Mouse (Mus musculus): ENCODE results near the gene Colq. TPM values are rescaled to one million over a fixed set of nuclear protein-coding genes. Genes with fewer than 3 reads are reported as not detected.

Colq gene
- polyA plus RNA-seq (2012): not detected in 2 replicates

DNA sequence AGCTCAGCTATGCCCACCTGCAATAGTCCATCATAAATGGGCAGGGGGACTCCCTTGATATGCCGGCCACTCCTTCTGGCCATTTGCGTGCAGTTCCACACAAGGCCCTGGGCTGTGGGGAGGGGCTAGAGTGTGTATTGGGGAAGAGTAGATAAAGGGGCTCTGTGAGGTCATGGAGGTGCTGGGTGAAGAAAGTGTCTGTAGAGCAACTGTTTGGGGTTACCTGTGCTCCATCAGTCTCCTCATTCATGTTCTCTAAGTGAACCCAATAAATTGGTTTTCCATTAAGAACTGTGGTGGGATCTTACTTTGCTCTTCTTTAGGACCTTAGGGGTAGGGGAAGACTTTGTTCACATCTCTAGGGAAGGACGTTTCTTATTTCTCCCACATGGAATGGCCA, at the start of gene Colq:
Gene Colq, minus strand, starts transcription at position 101 of the 400 bp plus-strand sequence.
- TF ChIP-seq GATA1 (IDR thresholded peaks at IDR 0.05; ENCODE audit: low read length) (no peak), TAL1 (IDR thresholded peaks at IDR 0.05; ENCODE audit: low read length) (no peak)

DNA sequence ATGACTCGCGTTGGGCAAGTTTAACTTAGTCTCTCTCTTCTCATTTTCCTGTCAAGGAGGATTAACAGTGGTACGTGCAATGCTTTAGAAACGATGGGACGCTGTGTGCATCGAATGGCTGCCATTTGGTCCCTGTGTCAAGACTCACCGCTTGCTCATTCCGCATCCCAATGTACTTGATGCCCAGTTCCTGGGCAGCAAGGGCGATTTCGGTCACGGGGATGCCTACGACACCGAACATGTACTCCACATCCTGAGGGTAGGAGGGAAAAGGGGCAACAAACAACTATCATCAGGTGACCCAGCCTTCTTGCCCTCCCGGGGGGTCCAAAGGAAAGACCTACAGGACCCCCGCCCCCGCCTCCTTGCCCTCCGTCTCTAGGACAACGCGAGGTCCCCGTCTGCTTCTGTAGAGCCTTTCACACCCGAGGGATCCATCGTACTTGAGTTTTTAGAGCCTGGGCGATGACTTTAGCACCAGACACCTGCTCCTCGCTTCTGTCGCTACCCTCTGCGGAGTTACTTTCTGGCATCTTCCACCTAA, 49.3 kb upstream of the Colq start, which contains the start of gene Gm49387:
Gene Gm49387, minus strand, starts transcription at position 533 of the 544 bp plus-strand sequence.
- no peak for TF ChIP-seq TAL1 (IDR thresholded peaks at IDR 0.05; ENCODE audit: low read length)
- TF ChIP-seq GATA1 (IDR thresholded peaks at IDR 0.05; ENCODE audit: low read length): no peak
- H3K9me3 ChIP-seq (ENCODE audit: control insufficient read depth, low read length): no peaks in the 10 kb centered on the region
- no peaks in the 10 kb centered on the region for H3K36me3 ChIP-seq (ENCODE audit: control insufficient read depth)
- H3K4me3 ChIP-seq (replicated peaks): peak within 1 kb of the TSS; percentile 78
- H3K27me3 ChIP-seq (ENCODE audit: control insufficient read depth): no peaks in the 10 kb centered on the region
- H3K4me1 ChIP-seq (ENCODE audit: control insufficient read depth): peaks cover 25% of the 10 kb centered on the region

More for the DNA sequence above, at the start of gene Colq:
- H3K9me3 ChIP-seq (ENCODE audit: control insufficient read depth, low read length): no peaks in the 10 kb centered on the region
- no peaks in the 10 kb centered on the region; the same call in 1 of the 2 replicates for H3K4me1 ChIP-seq (ENCODE audit: control insufficient read depth)
- H3K36me3 ChIP-seq (ENCODE audit: control insufficient read depth): no peaks in the 10 kb centered on the region
- no peak within 1 kb of the TSS for H3K4me3 ChIP-seq (replicated peaks)
- no peaks in the 10 kb centered on the region for H3K27me3 ChIP-seq (ENCODE audit: control insufficient read depth)

DNA sequence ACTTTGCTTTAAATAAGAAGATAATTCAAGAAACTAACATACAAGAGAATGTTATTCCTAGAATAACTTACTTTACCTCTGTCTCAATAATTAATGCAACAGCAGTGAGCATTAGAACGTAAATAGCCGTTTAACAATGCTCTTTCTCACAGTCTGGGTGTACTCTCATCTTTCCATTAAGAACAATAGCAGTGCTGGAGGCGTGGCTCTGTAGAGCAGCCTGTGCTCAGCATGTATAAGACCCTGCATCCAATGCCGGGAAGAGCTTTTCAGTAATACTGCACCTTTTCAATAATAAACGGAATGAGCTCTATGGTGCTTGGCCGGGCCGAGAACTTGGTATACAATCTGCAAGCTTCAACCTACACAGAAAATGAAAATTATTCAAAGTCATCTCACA, 39.5 kb upstream of the Colq start:
- H3K9me3 ChIP-seq (ENCODE audit: control insufficient read depth, low read length): no peaks in the 10 kb centered on the region
- H3K4me3 ChIP-seq (replicated peaks): no peak overlapping the region
- peaks cover 11% of the 10 kb centered on the region for H3K36me3 ChIP-seq (ENCODE audit: control insufficient read depth)
- no peaks in the 10 kb centered on the region for H3K4me1 ChIP-seq (ENCODE audit: control insufficient read depth)
- H3K27me3 ChIP-seq (ENCODE audit: control insufficient read depth): no peaks in the 10 kb centered on the region
- no peak for TF ChIP-seq TAL1 (IDR thresholded peaks at IDR 0.05; ENCODE audit: low read length)
- no peak for TF ChIP-seq GATA1 (IDR thresholded peaks at IDR 0.05; ENCODE audit: low read length)

DNA sequence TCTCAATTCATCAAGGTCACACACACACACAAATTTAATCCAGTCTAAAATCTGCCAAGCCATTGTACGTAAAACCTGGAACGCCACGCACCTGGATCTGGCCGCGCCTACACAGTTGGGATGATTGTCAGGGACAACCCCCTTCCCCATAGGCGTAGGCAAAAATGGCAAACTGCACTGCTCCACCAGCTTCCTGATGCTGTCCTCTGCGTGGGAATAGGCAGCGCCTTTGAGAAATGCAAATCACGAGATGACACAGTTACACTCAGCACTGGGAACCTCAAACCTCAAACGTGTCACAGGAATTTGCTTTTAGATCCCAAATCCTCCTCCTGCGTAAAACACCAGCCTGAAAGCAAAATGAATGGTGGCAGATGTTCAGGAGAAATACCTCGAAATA, 31.6 kb upstream of the Colq start:
- H3K4me3 ChIP-seq (replicated peaks): no peak overlapping the region
- TF ChIP-seq GATA1 (IDR thresholded peaks at IDR 0.05; ENCODE audit: low read length) (no peak), TAL1 (IDR thresholded peaks at IDR 0.05; ENCODE audit: low read length) (no peak)
- peaks cover 10% of the 10 kb centered on the region for H3K36me3 ChIP-seq (ENCODE audit: control insufficient read depth)
- no peaks in the 10 kb centered on the region for H3K9me3 ChIP-seq (ENCODE audit: control insufficient read depth, low read length)
- H3K4me1 ChIP-seq (ENCODE audit: control insufficient read depth): no peaks in the 10 kb centered on the region
- no peaks in the 10 kb centered on the region for H3K27me3 ChIP-seq (ENCODE audit: control insufficient read depth)

DNA sequence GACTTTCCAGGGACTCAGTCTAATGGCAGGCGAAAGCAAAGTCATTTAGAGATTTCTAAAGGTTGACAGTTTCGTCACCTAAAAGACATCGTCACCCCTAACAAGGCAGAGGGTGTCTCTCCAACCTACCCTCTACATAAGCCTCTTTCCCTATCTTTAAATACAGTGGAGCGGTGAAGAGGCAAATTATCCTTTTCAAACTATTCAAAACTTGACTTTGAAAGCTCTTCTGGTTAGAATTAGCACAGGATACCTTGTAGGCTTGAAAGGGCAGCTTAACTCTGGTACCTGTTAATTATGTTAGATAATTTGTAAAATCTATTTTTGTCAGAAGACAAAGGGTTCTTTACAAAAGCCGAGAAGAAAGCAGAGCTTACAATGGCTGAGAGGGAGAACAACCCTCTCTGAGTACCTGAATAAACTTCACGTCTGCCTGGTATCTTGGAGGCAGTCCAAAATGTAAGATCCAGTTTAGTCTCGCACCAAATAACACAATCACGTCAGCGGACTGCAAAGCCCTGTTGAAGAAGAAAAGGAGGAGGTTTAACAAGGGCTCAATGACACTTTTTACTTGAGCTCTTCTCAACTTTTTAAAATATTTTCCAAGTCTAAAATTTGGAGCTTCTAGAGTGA, 29.6 kb upstream of the Colq start:
- Histone ChIP-seq H3K4me1 (ENCODE audit: control insufficient read depth) (no peaks in the 10 kb centered on the region), H3K4me3 (replicated peaks) (no peak overlapping the region), H3K36me3 (ENCODE audit: control insufficient read depth) (peaks cover 12% of the 10 kb centered on the region), H3K27me3 (ENCODE audit: control insufficient read depth) (no peaks in the 10 kb centered on the region), H3K9me3 (ENCODE audit: control insufficient read depth, low read length) (no peaks in the 10 kb centered on the region)
- TF ChIP-seq GATA1 (IDR thresholded peaks at IDR 0.05; ENCODE audit: low read length) (no peak), TAL1 (IDR thresholded peaks at IDR 0.05; ENCODE audit: low read length) (no peak)

DNA sequence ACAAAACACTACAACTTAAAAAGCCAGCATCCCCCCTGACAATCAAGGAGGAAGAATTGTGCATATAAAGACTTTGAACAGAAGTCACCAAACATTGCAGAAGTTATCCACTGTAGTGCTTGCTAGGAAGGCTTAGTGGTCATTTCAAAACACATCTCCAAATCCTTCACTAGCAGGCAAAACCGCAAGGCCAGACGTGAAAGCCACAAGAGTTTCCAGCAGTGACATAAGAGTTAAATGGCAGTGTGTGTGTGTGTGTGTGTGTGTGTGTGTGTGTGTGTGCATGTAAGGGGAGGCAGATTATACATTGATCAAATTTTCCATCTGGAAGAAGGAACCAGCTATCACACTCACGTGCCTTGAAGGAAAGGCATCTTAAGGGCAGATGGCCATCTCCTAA, 26.9 kb upstream of the Colq start:
- no peak for TF ChIP-seq GATA1 (IDR thresholded peaks at IDR 0.05; ENCODE audit: low read length)
- TF ChIP-seq TAL1 (IDR thresholded peaks at IDR 0.05; ENCODE audit: low read length): no peak
- Histone ChIP-seq H3K9me3 (ENCODE audit: control insufficient read depth, low read length) (no peaks in the 10 kb centered on the region), H3K27me3 (ENCODE audit: control insufficient read depth) (no peaks in the 10 kb centered on the region), H3K4me1 (ENCODE audit: control insufficient read depth) (no peaks in the 10 kb centered on the region), H3K36me3 (ENCODE audit: control insufficient read depth) (peaks cover 18% of the 10 kb centered on the region), H3K4me3 (replicated peaks) (no peak overlapping the region)

DNA sequence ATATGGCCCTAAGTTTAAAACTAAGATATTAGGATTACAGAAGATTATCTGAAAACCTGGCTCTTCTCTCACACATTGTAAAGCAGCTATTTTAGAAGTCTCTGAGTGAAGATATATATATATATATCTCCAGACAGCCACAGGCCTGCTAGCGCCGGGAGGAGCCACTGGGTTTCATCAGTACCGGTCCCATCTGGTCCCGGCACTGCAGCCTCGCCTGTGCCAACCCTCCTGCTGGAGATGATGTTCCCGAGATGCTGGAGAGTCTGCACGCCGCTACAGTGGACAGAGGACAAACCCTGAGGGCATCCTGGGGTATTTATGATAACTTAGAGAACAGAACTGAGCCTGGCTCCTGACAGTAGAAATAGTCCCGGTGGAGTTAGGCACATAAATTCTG, 26.1 kb upstream of the Colq start:
- Histone ChIP-seq H3K27me3 (ENCODE audit: control insufficient read depth) (no peaks in the 10 kb centered on the region), H3K4me1 (ENCODE audit: control insufficient read depth) (peaks cover 3% of the 10 kb centered on the region; the same call in 1 of the 2 replicates), H3K9me3 (ENCODE audit: control insufficient read depth, low read length) (no peaks in the 10 kb centered on the region), H3K4me3 (replicated peaks) (no peak overlapping the region), H3K36me3 (ENCODE audit: control insufficient read depth) (peaks cover 25% of the 10 kb centered on the region)
- TF ChIP-seq GATA1 (IDR thresholded peaks at IDR 0.05; ENCODE audit: low read length) (no peak), TAL1 (IDR thresholded peaks at IDR 0.05; ENCODE audit: low read length) (no peak)

DNA sequence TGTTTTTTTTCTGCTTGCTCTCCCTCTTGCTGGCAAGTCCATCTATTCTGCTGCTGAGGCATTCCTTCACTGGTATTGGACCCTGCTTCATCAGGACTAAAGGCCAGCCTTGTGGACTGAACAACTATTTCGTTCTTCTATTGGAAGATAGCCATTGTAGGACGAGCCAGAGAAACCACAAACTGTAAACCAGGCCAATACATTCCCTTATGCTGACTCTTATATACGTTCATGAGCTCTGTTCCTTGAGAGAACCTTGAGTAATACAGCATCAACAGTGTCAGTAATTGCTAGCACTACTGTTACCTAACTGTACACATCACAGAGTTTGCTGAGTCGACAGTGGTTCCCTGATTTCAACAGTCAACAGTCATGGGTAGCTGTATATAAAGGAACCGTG, 22.5 kb upstream of the Colq start:
- TF ChIP-seq TAL1 (IDR thresholded peaks at IDR 0.05; ENCODE audit: low read length): no peak
- no peak for TF ChIP-seq GATA1 (IDR thresholded peaks at IDR 0.05; ENCODE audit: low read length)
- no peak overlapping the region for H3K4me3 ChIP-seq (replicated peaks)
- peaks cover 3% of the 10 kb centered on the region; the same call in 1 of the 2 replicates for H3K4me1 ChIP-seq (ENCODE audit: control insufficient read depth)
- H3K9me3 ChIP-seq (ENCODE audit: control insufficient read depth, low read length): no peaks in the 10 kb centered on the region
- peaks cover 23% of the 10 kb centered on the region for H3K36me3 ChIP-seq (ENCODE audit: control insufficient read depth)
- no peaks in the 10 kb centered on the region for H3K27me3 ChIP-seq (ENCODE audit: control insufficient read depth)

DNA sequence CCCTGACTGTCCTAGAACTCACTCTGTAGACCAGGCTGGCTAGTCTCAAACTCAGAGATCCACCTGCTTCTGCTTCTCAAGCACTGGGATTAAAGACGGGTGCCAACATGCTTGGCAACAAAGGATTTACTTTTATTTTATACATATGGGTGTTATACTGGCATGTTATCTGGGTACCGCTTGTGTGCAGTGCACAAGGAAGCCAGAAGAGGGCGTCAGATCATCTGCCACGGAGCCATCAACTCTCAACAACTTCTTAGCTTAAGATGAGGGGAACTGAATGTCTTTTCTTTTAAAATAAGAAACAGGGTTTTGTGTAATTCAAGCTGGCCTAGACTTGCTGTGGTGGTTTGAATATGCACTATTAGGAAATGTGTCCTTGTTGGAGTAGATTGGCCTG, 20.8 kb upstream of the Colq start:
- peaks cover 18% of the 10 kb centered on the region for H3K36me3 ChIP-seq (ENCODE audit: control insufficient read depth)
- H3K27me3 ChIP-seq (ENCODE audit: control insufficient read depth): no peaks in the 10 kb centered on the region
- H3K4me3 ChIP-seq (replicated peaks): no peak overlapping the region
- TF ChIP-seq TAL1 (IDR thresholded peaks at IDR 0.05; ENCODE audit: low read length): no peak
- no peak for TF ChIP-seq GATA1 (IDR thresholded peaks at IDR 0.05; ENCODE audit: low read length)
- peaks cover 3% of the 10 kb centered on the region; the same call in 1 of the 2 replicates for H3K4me1 ChIP-seq (ENCODE audit: control insufficient read depth)
- no peaks in the 10 kb centered on the region for H3K9me3 ChIP-seq (ENCODE audit: control insufficient read depth, low read length)

All from erythroblast, embryonic 14.5 days (primary cell).